Mouse (Mus musculus): ENCODE measurements at regions not wholly inside any gene's neighbourhood (a gene's known extent, or its start where the extent isn't known, plus 50 kb on each side); places are given as distances from the start of the nearest gene placed in this dataset.

- peak; percentile 25 for DNase-seq
These were observed 164.6 kb upstream of the Gm10131 start for GRCm38 (mm10) chr8:34275977-34276660.

- DNase-seq, result peak; percentile 54
These were observed 163.3 kb upstream of the Gm10131 start for GRCm38 (mm10) chr8:34274796-34275195.

GRCm38 (mm10) chr8:34274171-34274570, 162.6 kb upstream of the Gm10131 start:
- DNase-seq, result peak; percentile 59

GRCm38 (mm10) chr8:34269848-34270247, 158.3 kb upstream of the Gm10131 start:
- peak; percentile 48 for DNase-seq

GRCm38 (mm10) chr8:34268806-34269520, 157.4 kb upstream of the Gm10131 start:
- DNase-seq, result peak; percentile 39

- DNase-seq, result peak; percentile 90
These were observed 143.4 kb upstream of the Gm10131 start for GRCm38 (mm10) chr8:34254978-34255377.

GRCm38 (mm10) chr8:34251934-34252333, 140.4 kb upstream of the Gm10131 start:
- no peak for DNase-seq

- no peak for DNase-seq
These were observed 127.9 kb upstream of the Gm10131 start for GRCm38 (mm10) chr8:34239346-34239900.

GRCm38 (mm10) chr8:34233705-34234104, 122.2 kb upstream of the Gm10131 start:
- DNase-seq, result no peak

- peak; percentile 92 for DNase-seq
These were observed 117.9 kb upstream of the Gm10131 start for GRCm38 (mm10) chr8:34229477-34229876.

- DNase-seq, result no peak
These were observed 113.7 kb upstream of the Gm10131 start for GRCm38 (mm10) chr8:34225011-34225890.

- DNase-seq, result no peak
These were observed 110.7 kb upstream of the Gm10131 start for GRCm38 (mm10) chr8:34222187-34222586.
